Mouse (Mus musculus): Measurements from ENCODE around the gene Me1. TPM values are rescaled to one million over a fixed set of nuclear protein-coding genes. Genes with fewer than 3 reads are reported as not detected.

The Me1 gene
- total RNA-seq, 2 experiments from 2014 or later = 46.3 to 57.0 TPM

DNA sequence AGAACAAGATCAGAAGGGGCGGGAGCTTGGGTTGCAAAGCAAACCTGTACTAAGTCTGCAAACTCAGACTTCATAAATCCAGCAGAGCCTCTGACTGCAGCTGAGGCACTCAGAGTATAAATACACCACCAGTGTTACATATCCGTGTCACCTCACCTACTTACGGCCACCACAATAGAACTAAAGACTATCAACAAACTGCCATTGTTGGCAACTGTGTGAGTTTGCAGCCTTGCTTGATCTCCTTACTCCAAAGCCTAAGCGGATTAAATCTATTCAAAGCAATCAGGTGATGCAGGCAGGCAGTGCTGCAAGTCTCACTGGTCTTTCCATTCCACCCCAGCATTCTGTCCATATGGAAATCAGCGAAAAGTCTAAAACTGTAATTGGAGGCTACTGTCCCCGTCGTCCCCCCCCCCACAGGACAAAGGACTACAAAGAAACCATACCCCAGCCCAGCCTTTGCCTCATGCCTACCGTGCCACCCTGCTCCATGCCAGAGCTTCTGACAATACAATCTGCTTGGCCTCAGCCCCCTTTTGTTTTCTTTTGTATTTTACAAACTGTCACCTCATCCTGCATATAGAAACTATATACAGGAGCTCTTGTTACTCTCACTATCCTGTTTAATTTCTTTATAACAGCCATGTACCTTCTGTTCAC, 27.0 kb downstream of the Me1 start:
- DNase-seq (ENCODE audit: low spot score in 2 of 2) = no peak
- intact Hi-C loops (cut with DNase I) = no loop called here

DNA sequence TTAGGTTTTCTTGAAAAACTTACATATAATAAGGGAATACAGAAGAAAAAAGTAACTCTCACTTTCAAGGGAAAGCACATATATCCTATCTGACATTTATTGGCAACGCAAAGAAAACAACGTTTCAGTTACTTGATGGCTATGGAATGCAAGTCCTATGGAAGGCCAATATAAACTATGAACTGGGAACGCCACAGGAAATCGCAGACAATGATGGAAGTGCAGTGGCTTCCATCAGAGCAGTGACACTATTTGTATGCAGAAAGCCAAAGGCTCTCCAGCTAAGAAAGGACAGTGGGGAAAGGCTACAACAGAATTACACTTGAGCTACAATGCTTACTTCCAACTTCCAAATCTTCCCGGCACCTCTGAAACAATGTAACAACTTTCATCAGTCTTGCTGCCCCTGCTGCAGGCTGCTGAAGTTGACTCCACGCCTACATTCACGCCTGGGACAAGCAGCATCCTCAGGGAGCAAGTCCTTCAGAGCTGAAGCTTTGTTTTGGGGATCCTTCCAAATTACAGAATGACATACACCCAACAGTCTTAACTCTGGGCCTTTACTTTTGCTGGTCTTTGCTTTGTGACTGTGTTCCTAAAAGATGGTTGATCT, 28.5 kb downstream of the Me1 start:
- no peak for DNase-seq (ENCODE audit: low spot score in 2 of 2)
- intact Hi-C loops (cut with DNase I) = no loop called here

DNA sequence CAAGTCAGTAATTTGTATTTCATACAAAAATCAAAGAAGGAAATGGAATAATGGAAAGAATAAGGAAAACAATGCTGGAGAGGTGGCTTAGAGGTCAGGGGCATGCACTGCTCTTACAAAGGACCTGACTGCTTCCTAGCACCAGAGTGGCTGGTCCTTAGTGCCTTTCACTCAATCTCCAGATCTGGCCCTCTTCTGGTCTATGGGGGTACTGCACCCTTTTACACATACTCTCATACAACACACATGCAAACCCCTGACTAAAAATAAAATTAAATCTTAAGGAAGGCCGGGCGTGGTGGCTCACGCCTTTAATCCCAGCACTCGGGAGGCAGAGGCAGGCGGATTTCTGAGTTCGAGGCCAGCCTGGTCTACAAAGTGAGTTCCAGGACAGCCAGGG, 34.1 kb downstream of the Me1 start:
- DNase-seq (ENCODE audit: low spot score in 2 of 2) = no peak
- intact Hi-C loops (cut with DNase I) = no loop called here

DNA sequence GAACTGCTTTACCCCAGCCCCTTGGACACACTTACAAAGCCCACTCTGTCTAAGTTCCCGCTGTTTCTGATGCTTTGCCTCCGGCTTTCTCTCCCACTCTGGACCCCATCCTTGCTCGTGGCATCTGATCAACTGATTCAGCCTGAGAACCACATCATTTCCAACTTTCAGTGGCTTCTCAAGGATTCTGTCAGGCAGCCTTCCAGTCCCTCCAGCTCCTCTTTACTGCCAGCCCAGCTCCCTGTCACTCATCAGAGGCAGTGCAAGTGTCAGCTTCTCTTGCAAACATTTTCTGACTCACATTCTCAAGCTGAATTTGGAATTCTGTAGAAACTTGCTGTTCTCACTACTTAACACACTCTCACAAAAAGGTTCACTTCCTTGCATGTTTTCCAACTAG, 34.5 kb downstream of the Me1 start:
- no peak for DNase-seq (ENCODE audit: low spot score in 2 of 2)
- intact Hi-C loops (cut with DNase I) = no loop called here

DNA sequence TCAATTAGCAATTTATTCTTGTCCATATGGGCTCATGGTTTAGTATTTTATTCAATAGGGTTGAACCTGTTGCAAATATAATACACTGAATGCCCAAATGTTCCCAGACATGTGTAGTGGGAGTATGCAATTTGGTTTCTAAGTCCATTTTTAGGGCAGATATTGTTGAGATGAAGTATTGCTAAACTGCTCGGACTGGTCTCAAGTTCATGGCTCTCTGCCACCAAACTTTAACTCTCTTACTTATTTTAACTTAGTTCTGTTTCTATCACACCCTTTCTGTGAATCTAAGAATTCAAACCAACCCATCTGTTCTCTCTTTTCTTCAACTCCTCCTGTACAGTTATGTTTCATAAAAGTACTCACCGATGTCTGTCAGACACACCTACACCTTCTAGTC, 35.4 kb downstream of the Me1 start:
- DNase-seq (ENCODE audit: low spot score in 2 of 2) = no peak
- intact Hi-C loops (cut with DNase I) = no loop called here

DNA sequence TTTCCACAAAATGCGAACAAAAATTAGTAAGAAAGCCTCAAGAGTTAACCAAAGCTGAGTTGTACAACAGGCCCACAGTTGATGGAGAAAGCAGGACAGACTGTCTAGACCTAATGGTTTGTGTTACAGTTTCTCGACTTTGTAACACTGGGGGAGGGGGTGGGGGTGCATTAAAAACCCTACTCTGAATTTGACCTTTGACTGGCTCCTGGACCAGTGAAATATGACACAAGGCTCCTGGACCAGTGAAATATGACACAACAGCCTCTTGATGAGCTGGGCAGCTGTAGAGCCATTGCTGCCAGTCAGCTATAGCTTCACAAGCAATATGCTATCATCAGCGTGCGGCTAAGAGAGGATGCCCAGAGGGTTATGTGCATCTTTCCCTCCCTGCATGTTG, 37.4 kb downstream of the Me1 start:
- no peak for DNase-seq (ENCODE audit: low spot score in 2 of 2)
- intact Hi-C loops (cut with DNase I) = no loop called here

DNA sequence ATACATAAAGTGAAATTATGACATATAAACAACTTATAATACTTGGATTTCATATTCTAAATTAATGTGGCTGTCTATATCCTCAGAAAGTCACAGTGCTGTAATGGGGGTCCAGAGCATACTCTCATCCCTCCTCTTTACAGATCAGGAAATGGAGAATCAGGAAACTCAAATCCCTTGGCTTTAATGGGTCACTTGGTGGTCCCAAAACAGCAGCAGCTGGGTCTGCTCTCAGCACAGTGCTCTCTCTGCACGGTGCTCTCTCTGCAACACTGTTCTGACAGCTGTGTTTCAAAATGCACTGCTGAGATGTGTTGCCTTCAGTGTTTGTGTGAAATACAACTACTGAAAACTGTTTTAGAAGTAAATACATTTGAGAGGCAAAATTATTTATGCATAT, 43.6 kb downstream of the Me1 start:
- DNase-seq (ENCODE audit: low spot score in 2 of 2) = no peak
- intact Hi-C loops (cut with DNase I) = no loop called here

DNA sequence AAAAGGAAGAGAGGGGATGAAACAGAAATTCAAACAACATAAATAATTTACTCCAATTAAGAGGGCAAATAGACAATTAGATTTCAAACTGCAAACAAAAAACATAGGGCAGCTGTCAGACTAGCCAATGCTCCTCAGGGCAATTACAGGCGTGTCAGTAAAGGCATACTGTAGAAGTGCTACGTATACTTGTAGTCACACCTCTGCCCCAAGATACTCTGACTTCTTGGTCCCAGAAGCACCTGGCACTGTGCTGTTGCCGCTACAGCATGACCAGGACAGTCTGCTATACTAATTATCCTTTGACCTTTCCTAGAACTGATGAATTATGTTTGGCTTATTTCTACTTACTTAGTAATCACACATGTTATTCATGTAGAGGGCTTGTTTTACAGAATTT, 44.5 kb downstream of the Me1 start:
- no peak for DNase-seq (ENCODE audit: low spot score in 2 of 2)
- intact Hi-C loops (cut with DNase I) = no loop called here

DNA sequence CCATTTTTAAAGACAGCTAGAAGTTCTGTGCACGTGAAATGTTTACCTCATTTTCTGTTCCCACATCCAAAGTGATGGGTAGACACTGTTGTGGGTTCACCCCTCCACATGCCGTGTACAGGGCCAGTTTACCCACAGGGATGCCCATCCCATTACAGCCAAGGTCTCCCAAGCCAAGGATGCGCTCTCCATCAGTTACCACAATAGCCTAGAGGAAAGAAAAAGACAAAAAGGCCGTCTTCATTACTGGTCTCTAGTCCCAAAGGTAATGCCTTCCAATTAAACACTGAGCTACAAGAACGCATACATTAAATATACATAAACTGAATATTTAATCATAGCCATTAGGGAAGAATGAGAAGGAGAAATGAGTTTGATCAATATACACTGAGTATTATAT, 44.9 kb downstream of the Me1 start:
- no peak for DNase-seq (ENCODE audit: low spot score in 2 of 2)

DNA sequence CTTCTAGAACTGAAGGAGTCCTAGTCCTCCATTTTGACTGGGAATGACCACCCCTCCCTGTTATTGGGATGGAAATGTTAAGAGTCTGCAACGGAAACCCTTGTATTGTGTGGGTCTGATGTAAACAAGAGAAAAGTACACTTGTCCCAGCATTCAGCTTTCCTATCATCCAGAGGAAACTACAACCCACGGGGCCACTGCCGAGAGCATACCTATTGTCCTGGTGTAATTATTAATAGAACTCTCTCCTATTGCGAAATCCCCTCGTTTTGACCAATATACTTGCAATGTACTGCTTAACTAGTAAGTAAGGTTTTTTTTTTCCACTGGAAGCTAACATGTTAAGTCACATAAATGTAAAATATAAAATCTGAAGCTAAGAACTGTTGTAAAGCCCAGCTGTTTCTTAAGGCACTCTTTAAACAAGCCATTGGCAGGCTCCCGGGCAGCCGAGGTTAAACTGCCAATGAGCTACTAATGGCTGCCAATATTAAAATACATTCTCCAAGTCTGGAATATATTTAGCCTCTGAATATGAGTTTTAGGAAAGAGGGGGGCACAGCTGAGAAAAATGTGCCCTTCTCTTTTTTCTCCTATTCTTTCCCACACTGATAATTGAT, 47.7 kb downstream of the Me1 start:
- intact Hi-C loops (cut with DNase I) = no loop called here
- DNase-seq (ENCODE audit: low spot score in 2 of 2) = no peak

More for the DNA sequence above, 44.9 kb downstream of the Me1 start:
- intact Hi-C loops (cut with DNase I) = no loop called here

DNA sequence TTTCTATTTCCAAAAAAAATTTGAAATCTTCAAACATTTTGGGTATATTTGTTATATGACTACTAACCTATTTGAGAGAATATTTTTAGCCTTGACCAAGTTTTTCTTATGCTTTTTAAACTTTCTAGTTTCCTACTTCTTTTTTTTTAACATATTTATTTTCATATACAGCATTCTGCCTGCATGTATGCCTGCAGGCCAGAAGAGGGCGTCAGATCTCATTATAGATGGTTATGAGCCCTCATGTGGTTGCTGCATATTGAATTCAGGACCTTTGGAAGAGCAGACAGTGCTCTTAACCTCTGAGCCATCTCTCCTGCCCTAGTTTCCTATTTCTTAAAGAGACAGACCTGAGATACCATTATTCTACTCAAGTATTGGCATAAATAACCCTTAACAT, 48.9 kb downstream of the Me1 start:
- DNase-seq (ENCODE audit: low spot score in 2 of 2) = no peak
- intact Hi-C loops (cut with DNase I) = no loop called here

DNA sequence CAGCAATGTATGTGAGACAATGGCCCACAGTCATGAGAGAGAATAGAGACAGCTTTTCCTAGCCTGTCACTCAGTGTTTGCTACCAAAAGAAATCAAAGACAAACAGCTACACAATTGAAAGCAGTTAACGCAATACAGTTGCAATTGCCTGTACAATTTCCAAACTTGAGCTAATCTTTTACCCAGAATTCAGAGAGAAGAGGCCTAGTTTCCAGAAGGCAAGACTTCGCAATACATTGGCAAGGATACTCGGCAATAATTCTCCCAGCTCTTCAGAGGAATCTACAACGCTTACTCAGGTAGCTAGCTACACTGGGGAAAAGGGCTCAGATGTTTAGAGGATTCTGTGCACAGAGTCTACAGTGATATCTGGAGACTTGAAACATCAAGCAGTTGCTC, 52.3 kb downstream of the Me1 start:
- no peak for DNase-seq (ENCODE audit: low spot score in 2 of 2)
- intact Hi-C loops (cut with DNase I) = no loop called here

DNA sequence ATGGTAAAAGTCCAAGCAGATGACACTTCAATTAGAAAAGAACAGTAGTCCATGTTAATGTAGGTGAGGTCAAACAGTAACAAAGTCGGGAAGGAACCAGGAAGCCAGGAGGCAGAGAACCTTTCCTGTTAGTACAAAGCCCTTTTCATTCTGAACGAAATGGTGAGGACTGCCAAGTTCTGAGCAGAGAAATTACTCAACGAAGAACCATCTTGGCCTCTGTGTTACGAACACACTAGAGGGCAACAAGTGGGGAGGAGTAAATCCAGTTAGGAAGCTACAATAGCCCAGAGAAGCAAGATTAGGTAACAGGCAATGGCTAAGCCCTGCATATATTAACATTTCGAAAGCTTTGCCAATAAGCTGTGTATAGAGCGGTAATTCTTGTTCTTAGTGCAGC, 57.0 kb downstream of the Me1 start:
- intact Hi-C loops (cut with DNase I) = no loop called here
- DNase-seq (ENCODE audit: low spot score in 2 of 2) = no peak

DNA sequence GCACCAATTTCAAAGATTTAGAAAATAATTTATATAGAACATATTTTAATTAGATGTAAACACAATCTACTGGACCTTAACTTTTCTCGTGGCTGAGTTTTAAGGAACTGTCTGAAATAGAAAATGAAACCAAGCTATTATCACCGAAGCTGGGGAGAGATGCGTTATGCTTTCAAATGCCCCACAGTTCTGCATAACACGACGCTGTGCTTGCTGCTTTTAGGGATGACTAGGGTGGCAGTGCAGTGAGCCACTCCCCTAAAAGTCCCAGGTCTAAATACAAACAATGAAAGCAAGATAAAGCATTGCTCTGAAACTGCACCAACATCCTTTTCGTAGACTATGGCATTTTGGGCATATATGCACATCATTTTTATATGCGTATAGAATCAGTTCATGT, 64.6 kb downstream of the Me1 start:
- intact Hi-C loops (cut with DNase I) = no loop called here
- DNase-seq (ENCODE audit: low spot score in 2 of 2) = no peak

DNA sequence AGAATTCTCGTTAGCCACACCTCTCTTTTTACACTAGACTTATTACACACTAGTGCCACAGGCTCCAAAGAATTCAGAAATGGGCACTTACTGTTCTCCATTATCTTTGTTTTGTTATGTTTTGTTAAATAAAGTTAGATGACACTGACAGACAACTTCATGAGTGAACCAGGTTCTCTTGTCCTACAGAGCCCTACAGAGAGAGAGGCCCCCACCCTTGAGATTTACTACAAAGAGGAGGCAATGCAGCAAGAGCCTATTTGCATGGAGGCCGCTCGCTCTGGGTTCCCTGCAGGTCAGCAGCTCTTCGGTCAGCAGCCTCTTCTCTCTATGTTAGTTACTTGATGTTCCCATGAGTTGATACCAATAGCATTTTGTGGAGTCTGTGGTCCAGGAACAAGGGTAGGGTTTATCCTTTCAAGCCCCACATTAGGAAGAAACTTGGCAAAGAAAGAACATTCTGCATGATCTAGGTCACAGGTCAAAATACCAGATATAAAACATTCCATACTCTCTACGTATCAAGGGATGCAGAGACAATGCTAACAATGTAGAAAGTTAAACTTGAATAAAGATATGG, 65.3 kb downstream of the Me1 start:
- intact Hi-C loops (cut with DNase I) = no loop called here
- no peak for DNase-seq (ENCODE audit: low spot score in 2 of 2)

DNA sequence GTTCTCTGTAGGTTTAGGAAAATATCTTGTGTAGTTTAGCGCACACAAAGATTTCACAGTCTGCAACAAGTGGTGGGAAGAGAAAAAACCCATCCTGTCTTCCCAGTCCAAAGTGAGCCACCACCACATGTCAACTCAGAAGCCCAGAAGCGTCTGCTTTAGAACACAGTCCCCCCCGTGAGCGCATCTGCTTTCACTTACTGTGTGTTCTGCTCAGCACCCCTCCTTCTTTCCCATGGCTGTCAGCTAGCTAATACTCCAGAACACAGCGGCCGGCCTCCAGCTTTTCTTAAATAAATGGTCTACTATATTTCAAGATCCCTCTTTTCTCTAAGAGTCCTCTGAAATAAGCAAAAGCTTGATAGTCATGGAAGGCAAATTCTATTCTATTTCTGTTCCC, 66.4 kb downstream of the Me1 start:
- DNase-seq (ENCODE audit: low spot score in 2 of 2) = no peak
- intact Hi-C loops (cut with DNase I) = loop anchor here (5.0 kb wide), 1 partner anchor 63 kb away; no protein-coding TSS in a partner anchor

DNA sequence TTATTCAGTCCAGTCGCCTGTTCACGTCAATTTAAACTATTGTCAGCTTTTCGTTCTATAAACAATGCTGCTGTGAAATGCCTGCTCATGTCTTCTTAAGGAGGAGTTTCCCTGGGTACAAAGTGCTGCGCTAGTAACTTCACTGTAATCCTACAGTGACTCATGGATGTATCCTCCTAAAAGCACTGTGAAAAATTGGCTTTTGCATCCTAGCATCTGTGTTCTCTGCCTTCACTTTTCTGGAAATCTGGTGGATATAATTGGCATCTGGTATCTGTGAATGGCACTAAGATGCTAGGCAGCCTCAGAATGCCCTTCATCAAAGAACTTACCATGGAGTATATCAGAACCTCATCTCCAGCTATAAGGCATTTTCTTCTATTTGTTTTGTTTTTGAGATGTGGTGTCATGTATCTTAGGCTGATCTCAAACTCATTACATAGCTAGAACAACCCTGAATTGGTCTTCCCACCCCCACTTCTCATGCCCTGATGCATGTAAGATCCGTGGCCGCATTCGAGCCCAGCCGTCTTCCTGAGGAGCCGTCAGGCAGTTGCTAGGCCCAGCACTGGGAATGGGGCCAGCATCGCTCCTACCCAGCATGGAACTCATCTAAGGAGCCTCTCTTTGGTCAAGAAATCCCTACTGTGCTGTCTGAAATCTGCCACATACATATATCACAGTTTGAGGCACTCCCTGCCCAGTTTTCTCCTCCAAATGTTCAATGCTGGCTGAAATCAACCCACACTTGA, 67.8 kb downstream of the Me1 start:
- intact Hi-C loops (cut with DNase I) = loop anchor here (5.0 kb wide), 1 partner anchor 64 kb away; no protein-coding TSS in a partner anchor
- DNase-seq (ENCODE audit: low spot score in 2 of 2) = peak; percentile 44 to 53

DNA sequence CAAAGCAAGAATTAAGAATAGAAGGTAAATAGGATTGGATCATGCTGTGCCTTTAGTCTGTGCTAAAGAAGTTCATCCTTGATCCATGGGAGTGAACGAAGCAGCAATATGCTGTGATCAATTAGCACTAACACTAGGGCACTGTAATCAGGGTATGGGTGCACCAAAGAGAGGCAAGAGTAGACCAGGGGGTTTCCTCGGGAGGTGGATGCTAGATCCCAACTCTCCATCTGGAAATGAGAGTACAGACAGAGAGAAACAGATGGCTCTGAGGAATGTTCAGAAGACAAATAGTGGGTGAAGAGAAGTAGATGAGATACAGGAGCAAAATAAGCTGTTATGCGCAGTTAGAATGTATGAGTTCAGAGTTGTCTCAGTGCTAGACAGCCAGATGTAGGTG, 68.8 kb downstream of the Me1 start:
- peak; percentile 26 to 29 for DNase-seq (ENCODE audit: low spot score in 2 of 2)
- intact Hi-C loops (cut with DNase I) = loop anchor here (5.0 kb wide), 1 partner anchor 65 kb away; no protein-coding TSS in a partner anchor

DNA sequence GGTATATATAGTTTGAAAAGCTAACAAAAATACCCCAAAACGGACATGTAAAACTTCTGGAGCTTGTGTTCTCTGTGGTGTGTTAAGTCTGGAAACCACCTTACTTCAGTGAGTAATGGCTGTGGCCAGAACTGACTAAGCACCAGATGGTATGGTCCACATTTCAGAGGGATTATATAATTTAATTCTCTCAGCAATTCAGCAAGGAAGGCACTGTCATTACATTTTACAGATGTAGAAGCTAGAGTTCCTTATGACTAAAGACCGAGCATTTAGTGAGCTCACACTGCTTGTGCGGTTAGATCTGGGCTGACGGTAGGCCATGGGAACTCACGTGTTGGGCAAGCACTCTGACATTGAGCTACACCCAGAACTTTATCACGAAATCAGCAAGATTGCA, 71.0 kb downstream of the Me1 start:
- intact Hi-C loops (cut with DNase I) = loop anchor here (5.0 kb wide), 1 partner anchor 68 kb away; no protein-coding TSS in a partner anchor
- DNase-seq (ENCODE audit: low spot score in 2 of 2) = peak; percentile 29 to 32

DNA sequence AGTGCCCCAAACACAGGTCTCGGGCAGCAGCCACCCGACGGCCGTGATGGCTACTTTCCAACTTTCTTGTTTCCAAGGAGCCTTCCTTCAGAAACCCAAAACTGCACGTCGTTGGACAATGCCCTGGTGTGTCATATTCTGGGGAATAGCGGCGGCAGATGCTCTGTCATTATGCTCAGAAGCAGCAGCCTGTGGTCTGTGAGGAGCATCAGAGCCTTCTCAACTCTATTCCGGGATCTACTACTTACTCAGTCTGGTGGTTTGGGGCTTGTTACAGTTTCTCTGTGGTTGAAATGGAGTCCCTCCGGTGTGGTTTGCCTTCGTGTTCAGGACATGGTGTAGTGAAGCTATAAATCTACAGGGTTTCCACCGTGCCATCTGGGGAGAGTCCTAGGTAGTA, 71.7 kb downstream of the Me1 start:
- intact Hi-C loops (cut with DNase I) = no loop called here
- peak in 1 of 2 experiments; percentile 18 for DNase-seq (ENCODE audit: low spot score in 2 of 2)

Data from left cerebral cortex, postnatal 36 days (tissue).